Mouse (Mus musculus): ENCODE results near the gene Trappc2l. TPM values are rescaled to one million over a fixed set of nuclear protein-coding genes. Genes with fewer than 3 reads are reported as not detected.
A peak's percentile ranks its signal among the peaks of the same experiment; 100 is the strongest.

The Trappc2l gene
- polyA plus RNA-seq, 1 experiment = 55.0 TPM

- no peak overlapping the region for H3K4me3 ChIP-seq (ENCODE audit: insufficient read depth, low read length)
- H3K4me1 ChIP-seq (ENCODE audit: control insufficient read depth, insufficient read depth, low read length) = peaks cover 17% of the 10 kb centered on the region
- TF ChIP-seq CTCF (IDR thresholded peaks at IDR 0.05; ENCODE audit: low read depth, low read length) = no peak
- no peak for TF ChIP-seq POLR2A (IDR thresholded peaks at IDR 0.05; ENCODE audit: borderline replicate concordance, low read depth, low read length)
- H3K27ac ChIP-seq (ENCODE audit: insufficient read depth, low read depth, low read length) = no peak overlapping the region
These were observed 50.5 kb downstream of the Trappc2l start for GRCm38 (mm10) chr8:122661894-122662293.

GRCm38 (mm10) chr8:122663106-122663505, 51.7 kb downstream of the Trappc2l start:
- no peak overlapping the region for H3K4me3 ChIP-seq (ENCODE audit: insufficient read depth, low read length)
- peaks cover 19% of the 10 kb centered on the region for H3K4me1 ChIP-seq (ENCODE audit: control insufficient read depth, insufficient read depth, low read length)
- H3K27ac ChIP-seq (ENCODE audit: insufficient read depth, low read depth, low read length) = no peak overlapping the region
- TF ChIP-seq CTCF (IDR thresholded peaks at IDR 0.05; ENCODE audit: low read depth, low read length) (no peak), POLR2A (IDR thresholded peaks at IDR 0.05; ENCODE audit: borderline replicate concordance, low read depth, low read length) (no peak)

GRCm38 (mm10) chr8:122663670-122664069, 52.2 kb downstream of the Trappc2l start:
- TF ChIP-seq CTCF (IDR thresholded peaks at IDR 0.05; ENCODE audit: low read depth, low read length) (no peak), POLR2A (IDR thresholded peaks at IDR 0.05; ENCODE audit: borderline replicate concordance, low read depth, low read length) (no peak)
- Histone ChIP-seq H3K4me3 (ENCODE audit: insufficient read depth, low read length) (no peak overlapping the region), H3K27ac (ENCODE audit: insufficient read depth, low read depth, low read length) (no peak overlapping the region), H3K4me1 (ENCODE audit: control insufficient read depth, insufficient read depth, low read length) (peaks cover 19% of the 10 kb centered on the region)

GRCm38 (mm10) chr8:122665221-122665620, 53.8 kb downstream of the Trappc2l start:
- TF ChIP-seq CTCF (IDR thresholded peaks at IDR 0.05; ENCODE audit: low read depth, low read length) (no peak), POLR2A (IDR thresholded peaks at IDR 0.05; ENCODE audit: borderline replicate concordance, low read depth, low read length) (no peak)

GRCm38 (mm10) chr8:122665667-122666316, 54.4 kb downstream of the Trappc2l start:
- Histone ChIP-seq H3K4me1 (ENCODE audit: control insufficient read depth, insufficient read depth, low read length) (peaks cover 19% of the 10 kb centered on the region), H3K4me3 (ENCODE audit: insufficient read depth, low read length) (peak overlapping the region; percentile 15)

More at GRCm38 (mm10) chr8:122665221-122665620, 53.8 kb downstream of the Trappc2l start:
- Histone ChIP-seq H3K4me1 (ENCODE audit: control insufficient read depth, insufficient read depth, low read length) (peaks cover 19% of the 10 kb centered on the region), H3K4me3 (ENCODE audit: insufficient read depth, low read length) (no peak overlapping the region), H3K27ac (ENCODE audit: insufficient read depth, low read depth, low read length) (peak overlapping the region; percentile 65)

More at GRCm38 (mm10) chr8:122665667-122666316, 54.4 kb downstream of the Trappc2l start:
- H3K27ac ChIP-seq (ENCODE audit: insufficient read depth, low read depth, low read length) = peak overlapping the region; percentile 65
- TF ChIP-seq POLR2A (IDR thresholded peaks at IDR 0.05; ENCODE audit: borderline replicate concordance, low read depth, low read length) = no peak
- TF ChIP-seq CTCF (IDR thresholded peaks at IDR 0.05; ENCODE audit: low read depth, low read length) = no peak

Other genes starting within 250 kb of the Trappc2l start
- gene Zc3h18, start 235.0 kb upstream of the Trappc2l start, polyA plus RNA-seq (2012; ENCODE audit: insufficient read depth, insufficient read length, missing spikeins) = 35.2 and 35.3 TPM in 2 replicates
- gene Il17c, start 189.6 kb upstream of the Trappc2l start, polyA plus RNA-seq (2012; ENCODE audit: insufficient read depth, insufficient read length, missing spikeins) = not detected in 2 replicates
- gene Cyba, start 178.7 kb upstream of the Trappc2l start, polyA plus RNA-seq (2012; ENCODE audit: insufficient read depth, insufficient read length, missing spikeins) = 973 and 1,035 TPM in 2 replicates
- gene Mvd, start 168.2 kb upstream of the Trappc2l start, polyA plus RNA-seq (2012; ENCODE audit: insufficient read depth, insufficient read length, missing spikeins) = 9.6 and 12.3 TPM in 2 replicates
- gene Snai3, start 150.9 kb upstream of the Trappc2l start, polyA plus RNA-seq (2012; ENCODE audit: insufficient read depth, insufficient read length, missing spikeins) = not detected in 2 replicates
- gene Rnf166, start 135.6 kb upstream of the Trappc2l start, polyA plus RNA-seq (2012; ENCODE audit: insufficient read depth, insufficient read length, missing spikeins) = 62.2 and 68.2 TPM in 2 replicates
- 21.4 and 24.8 TPM in 2 replicates for gene Ctu2, start 135.5 kb upstream of the Trappc2l start, polyA plus RNA-seq (2012; ENCODE audit: insufficient read depth, insufficient read length, missing spikeins)
- 32.1 and 36.2 TPM in 2 replicates for gene Piezo1, start 60.3 kb upstream of the Trappc2l start, polyA plus RNA-seq (2012; ENCODE audit: insufficient read depth, insufficient read length, missing spikeins)
- 18.5 and 22.9 TPM in 2 replicates for gene Cdt1, start 43.6 kb upstream of the Trappc2l start, polyA plus RNA-seq (2012; ENCODE audit: insufficient read depth, insufficient read length, missing spikeins)
- gene Aprt, start 34.7 kb upstream of the Trappc2l start, polyA plus RNA-seq (2012; ENCODE audit: insufficient read depth, insufficient read length, missing spikeins) = 187 and 203 TPM in 2 replicates
- 32.8 and 36.7 TPM in 2 replicates for gene Galns, start 177 bp upstream of the Trappc2l start, polyA plus RNA-seq (2012; ENCODE audit: insufficient read depth, insufficient read length, missing spikeins)
- not detected in 2 replicates for gene Pabpn1l, start 11.1 kb downstream of the Trappc2l start, polyA plus RNA-seq (2012; ENCODE audit: insufficient read depth, insufficient read length, missing spikeins)
- gene Cbfa2t3, start 87.5 kb downstream of the Trappc2l start, polyA plus RNA-seq (2012; ENCODE audit: insufficient read depth, insufficient read length, missing spikeins) = 0.95 and 2.0 TPM in 2 replicates
- 6.5 and 7.4 TPM in 2 replicates for gene Acsf3, start 163.8 kb downstream of the Trappc2l start, polyA plus RNA-seq (2012; ENCODE audit: insufficient read depth, insufficient read length, missing spikeins)
- not detected in 2 replicates for gene Cdh15, start 236.3 kb downstream of the Trappc2l start, polyA plus RNA-seq (2012; ENCODE audit: insufficient read depth, insufficient read length, missing spikeins)